Mouse (Mus musculus): ENCODE results near the gene Lrrc41. TPM values are rescaled to one million over a fixed set of nuclear protein-coding genes. Genes with fewer than 3 reads are reported as not detected.

Lrrc41 gene
- polyA plus RNA-seq, 1 experiment: 47.3 TPM

DNA sequence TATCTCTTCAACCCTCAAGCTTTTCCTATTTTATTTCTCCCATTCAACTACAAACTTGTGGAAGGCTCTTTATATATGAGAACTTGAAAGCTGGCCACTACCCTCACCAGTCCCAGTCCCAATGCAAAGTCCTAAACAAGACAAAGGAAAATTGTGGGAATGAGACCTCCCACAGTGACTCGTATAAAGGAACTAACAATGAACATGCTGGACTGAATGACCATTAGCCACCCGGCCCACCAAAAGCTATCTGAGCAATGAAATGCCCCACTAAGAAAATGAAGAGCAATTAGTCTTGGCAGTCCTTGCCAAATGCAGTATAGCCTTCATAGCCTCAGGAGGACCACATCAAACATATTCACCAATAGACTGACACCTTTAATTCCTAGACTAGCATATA lies 36.4 kb downstream of the Lrrc41 start:
- TF ChIP-seq CTCF (conservative IDR thresholded peaks at IDR 0.05; ENCODE audit: insufficient read depth, insufficient read length, low read depth, low read length): no peak
- no peak for TF ChIP-seq POLR2A (IDR thresholded peaks at IDR 0.05; ENCODE audit: low read depth, low read length)
- Histone ChIP-seq H3K36me3 (ENCODE audit: control insufficient read depth, insufficient read depth, low read length) (no peaks in the 10 kb centered on the region), H3K27ac (ENCODE audit: insufficient read depth, low read depth, low read length) (no peak overlapping the region), H3K4me1 (ENCODE audit: control insufficient read depth, insufficient read depth, low read length) (no peaks in the 10 kb centered on the region), H3K27me3 (replicated peaks; ENCODE audit: control insufficient read depth, insufficient read depth, low read length) (no peaks in the 10 kb centered on the region), H3K4me3 (ENCODE audit: insufficient read depth, low read depth, low read length) (no peak overlapping the region)
- DNase-seq: no peak
- WGBS: 85% methylated on average over 2 of the region's 2 CpGs

DNA sequence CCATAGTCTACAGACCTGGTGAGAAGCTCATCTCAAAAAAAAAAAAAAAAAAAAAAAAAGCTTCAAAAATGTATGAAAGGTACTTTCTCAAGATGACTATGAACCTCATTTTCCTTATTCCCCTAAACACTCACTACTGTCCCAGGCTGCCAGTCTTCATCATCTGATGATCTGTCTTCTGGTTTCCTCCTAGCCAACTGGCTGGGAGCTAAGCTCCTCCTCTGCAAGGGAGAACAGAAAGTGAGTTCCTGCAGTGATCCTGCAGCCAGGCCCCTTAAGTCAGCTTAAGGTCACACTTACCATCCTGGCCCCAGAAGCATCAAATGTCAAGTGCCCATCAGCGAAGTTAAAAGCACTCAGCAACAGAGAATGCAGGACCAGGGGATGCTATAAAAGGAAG lies 47.7 kb downstream of the Lrrc41 start:
- Histone ChIP-seq H3K36me3 (ENCODE audit: control insufficient read depth, insufficient read depth, low read length) (no peaks in the 10 kb centered on the region), H3K4me3 (ENCODE audit: insufficient read depth, low read depth, low read length) (no peak overlapping the region), H3K4me1 (ENCODE audit: control insufficient read depth, insufficient read depth, low read length) (no peaks in the 10 kb centered on the region), H3K27me3 (replicated peaks; ENCODE audit: control insufficient read depth, insufficient read depth, low read length) (no peaks in the 10 kb centered on the region), H3K27ac (ENCODE audit: insufficient read depth, low read depth, low read length) (no peak overlapping the region)
- no peak for TF ChIP-seq POLR2A (IDR thresholded peaks at IDR 0.05; ENCODE audit: low read depth, low read length)
- TF ChIP-seq CTCF (conservative IDR thresholded peaks at IDR 0.05; ENCODE audit: insufficient read depth, insufficient read length, low read depth, low read length): no peak
- no peak for DNase-seq
- WGBS: 5% methylated on average over 1 of the region's 1 CpGs

DNA sequence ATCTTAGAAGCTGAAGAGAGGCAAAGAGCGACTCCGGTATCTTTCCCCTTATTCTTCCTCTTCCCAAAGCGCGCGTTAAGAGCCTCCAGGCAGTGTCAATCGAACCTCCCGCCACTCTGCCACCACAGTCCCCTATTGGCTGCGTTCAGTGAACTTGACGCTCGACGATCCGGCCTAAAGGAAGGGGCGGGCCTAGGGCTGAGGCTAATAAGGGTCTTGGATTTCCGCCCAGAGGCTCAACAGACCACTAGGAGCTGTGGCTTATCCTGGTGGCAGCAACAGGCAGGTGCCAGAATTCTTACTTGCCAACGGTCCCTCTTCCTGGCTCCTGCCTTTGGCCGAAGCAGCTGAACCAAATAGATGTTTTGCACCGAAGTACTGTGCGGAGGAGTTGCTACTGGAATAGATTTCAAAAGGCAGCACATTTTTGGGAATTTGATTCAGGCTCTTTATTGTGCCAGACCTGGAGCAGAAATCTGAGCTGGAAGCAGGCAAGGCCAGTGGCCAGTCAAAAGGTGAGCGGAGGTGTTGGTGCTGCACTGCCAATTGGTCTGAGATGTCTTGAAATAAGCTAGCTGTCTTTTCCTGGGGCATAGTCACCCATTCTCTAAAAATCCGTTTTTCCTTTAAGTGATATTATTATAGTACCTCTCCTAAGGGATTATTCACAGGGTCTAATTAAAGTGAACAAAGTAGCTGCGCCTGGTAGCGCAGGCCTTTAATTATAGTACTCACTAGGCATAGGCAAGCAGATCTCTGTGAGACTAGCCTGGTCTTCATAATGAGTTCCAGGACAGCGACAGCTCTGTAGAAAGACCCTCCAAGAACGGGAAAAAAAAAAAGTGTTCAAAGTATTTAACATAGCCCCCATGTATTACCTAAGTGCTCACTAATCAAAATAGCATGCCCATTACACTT lies 48.8 kb downstream of the Lrrc41 start, which contains the start of the genes Rad54l and Pomgnt1:
TSS of gene Rad54l (minus strand) at position 89 of the 918 bp plus-strand sequence.
TSS of gene Pomgnt1 (plus strand) at position 239 of the 918 bp plus-strand sequence.
- Histone ChIP-seq H3K36me3 (ENCODE audit: control insufficient read depth, insufficient read depth, low read length) (no peaks in the 10 kb centered on the region), H3K27ac (ENCODE audit: insufficient read depth, low read depth, low read length) (0 out of 2 replicates have a peak within 1 kb of the TSS, but pooled peaks have one; percentile 6), H3K27me3 (replicated peaks; ENCODE audit: control insufficient read depth, insufficient read depth, low read length) (no peaks in the 10 kb centered on the region), H3K4me3 (ENCODE audit: insufficient read depth, low read depth, low read length) (peak within 1 kb of the TSS; percentile 74), H3K4me1 (ENCODE audit: control insufficient read depth, insufficient read depth, low read length) (no peaks in the 10 kb centered on the region)
- peak; percentile 86 for DNase-seq
- WGBS: 6% methylated on average over 24 of the region's 24 CpGs
- TF ChIP-seq POLR2A (IDR thresholded peaks at IDR 0.05; ENCODE audit: low read depth, low read length) (no peak), CTCF (conservative IDR thresholded peaks at IDR 0.05; ENCODE audit: insufficient read depth, insufficient read length, low read depth, low read length) (no peak)

DNA sequence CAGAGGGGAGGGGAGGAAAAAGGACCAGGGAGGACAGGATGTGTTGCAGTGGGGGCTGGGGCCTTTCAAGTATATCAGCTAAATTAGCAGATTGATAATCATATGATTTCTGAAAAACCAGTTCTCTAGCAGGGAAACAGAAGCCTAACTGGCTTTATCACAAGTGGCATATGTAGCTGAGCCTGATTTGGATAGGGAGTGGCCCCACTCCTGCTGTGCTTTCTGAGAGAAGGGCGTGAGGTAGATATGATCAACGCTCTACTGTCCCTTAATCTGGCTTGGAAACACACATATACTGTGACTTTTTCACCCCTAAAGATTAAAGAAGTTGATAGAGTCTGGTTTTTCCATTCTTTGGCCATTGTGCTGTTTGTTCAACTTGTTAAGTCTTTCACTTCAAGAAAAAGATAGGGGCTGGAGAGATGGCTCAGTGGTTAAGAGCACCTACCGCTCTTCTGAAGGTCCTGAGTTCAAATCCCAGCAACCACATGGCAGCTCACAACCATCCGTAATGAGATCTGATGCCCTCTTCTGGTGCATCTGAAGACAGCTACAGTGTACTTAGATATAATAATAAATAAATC lies 50.8 kb downstream of the Lrrc41 start:
- no peaks in the 10 kb centered on the region for H3K36me3 ChIP-seq (ENCODE audit: control insufficient read depth, insufficient read depth, low read length)
- no peak for TF ChIP-seq CTCF (conservative IDR thresholded peaks at IDR 0.05; ENCODE audit: insufficient read depth, insufficient read length, low read depth, low read length)
- no peak for TF ChIP-seq POLR2A (IDR thresholded peaks at IDR 0.05; ENCODE audit: low read depth, low read length)
- WGBS: 96% methylated on average over 4 of the region's 4 CpGs
- H3K27ac ChIP-seq (ENCODE audit: insufficient read depth, low read depth, low read length): no peak overlapping the region
- H3K4me1 ChIP-seq (ENCODE audit: control insufficient read depth, insufficient read depth, low read length): no peaks in the 10 kb centered on the region
- no peak overlapping the region for H3K4me3 ChIP-seq (ENCODE audit: insufficient read depth, low read depth, low read length)
- no peak for DNase-seq
- H3K27me3 ChIP-seq (replicated peaks; ENCODE audit: control insufficient read depth, insufficient read depth, low read length): no peaks in the 10 kb centered on the region

DNA sequence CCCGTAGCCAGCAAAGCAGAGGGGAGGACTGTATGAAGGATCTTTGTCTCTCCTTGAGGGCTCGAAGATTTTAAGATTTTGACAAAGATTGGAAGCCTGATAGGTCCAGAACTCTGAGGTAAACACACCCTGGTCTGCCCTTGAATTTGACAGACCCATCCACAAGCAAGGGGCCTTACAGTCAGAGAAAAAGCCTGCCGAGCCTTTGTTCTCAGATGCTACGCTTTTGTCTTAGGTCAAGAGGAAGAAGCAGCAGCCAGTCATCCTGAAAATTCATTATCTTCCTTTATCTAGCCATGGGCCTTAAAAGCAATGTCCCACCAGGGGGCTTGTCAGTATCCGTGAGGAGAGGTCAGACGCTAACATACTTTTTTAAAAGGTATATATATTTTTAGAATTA lies 52.9 kb downstream of the Lrrc41 start:
- 86% methylated on average over 6 of the region's 6 CpGs for WGBS
- no peaks in the 10 kb centered on the region for H3K36me3 ChIP-seq (ENCODE audit: control insufficient read depth, insufficient read depth, low read length)
- H3K4me3 ChIP-seq (ENCODE audit: insufficient read depth, low read depth, low read length): no peak overlapping the region
- H3K27ac ChIP-seq (ENCODE audit: insufficient read depth, low read depth, low read length): no peak overlapping the region
- no peak for DNase-seq
- TF ChIP-seq CTCF (conservative IDR thresholded peaks at IDR 0.05; ENCODE audit: insufficient read depth, insufficient read length, low read depth, low read length) (no peak), POLR2A (IDR thresholded peaks at IDR 0.05; ENCODE audit: low read depth, low read length) (no peak)
- no peaks in the 10 kb centered on the region for H3K4me1 ChIP-seq (ENCODE audit: control insufficient read depth, insufficient read depth, low read length)
- H3K27me3 ChIP-seq (replicated peaks; ENCODE audit: control insufficient read depth, insufficient read depth, low read length): no peaks in the 10 kb centered on the region

DNA sequence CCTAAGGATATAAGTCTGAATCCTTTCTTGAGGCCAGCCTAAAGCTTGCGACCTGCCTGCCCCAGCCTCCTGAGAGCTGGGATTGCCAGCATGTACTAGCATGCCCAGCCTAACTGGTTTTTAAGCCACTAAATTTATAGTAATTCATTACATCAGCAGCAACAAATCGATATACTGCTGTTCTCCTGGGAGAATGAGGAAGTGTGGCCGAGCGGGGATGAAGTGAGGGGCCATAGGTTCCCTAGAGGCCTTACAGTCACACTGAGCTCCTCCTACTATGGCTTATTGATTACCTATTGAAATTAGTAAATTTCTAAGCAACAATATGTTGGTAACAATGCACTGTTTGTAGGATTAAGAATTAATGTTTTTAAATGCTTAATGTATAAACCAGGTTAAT lies 58.1 kb downstream of the Lrrc41 start:
- 67% methylated on average over 4 of the region's 4 CpGs for WGBS
- DNase-seq: no peak
- TF ChIP-seq POLR2A (IDR thresholded peaks at IDR 0.05; ENCODE audit: low read depth, low read length) (no peak), CTCF (conservative IDR thresholded peaks at IDR 0.05; ENCODE audit: insufficient read depth, insufficient read length, low read depth, low read length) (no peak)

DNA sequence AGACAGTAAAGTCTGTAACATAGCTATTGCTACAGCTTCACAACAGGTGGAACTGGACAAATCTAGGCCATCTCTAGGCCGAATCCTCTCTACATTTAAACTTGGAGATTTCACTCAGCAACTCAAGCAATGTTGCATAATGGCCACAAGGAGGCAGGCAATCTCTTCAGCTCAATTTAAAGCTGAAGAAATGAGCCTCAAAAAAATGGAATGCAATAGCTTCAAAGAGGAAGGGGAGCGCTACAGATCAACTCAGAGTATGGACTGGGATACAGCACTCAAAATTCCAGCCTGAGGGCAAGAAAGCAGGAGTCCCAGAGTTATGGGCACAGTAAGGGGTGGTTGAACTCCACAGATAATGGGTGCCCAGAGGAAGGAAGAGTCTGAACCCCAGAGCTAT lies 59.9 kb downstream of the Lrrc41 start:
- no peaks in the 10 kb centered on the region for H3K36me3 ChIP-seq (ENCODE audit: control insufficient read depth, insufficient read depth, low read length)
- WGBS: 23% methylated on average over 2 of the region's 2 CpGs
- H3K4me3 ChIP-seq (ENCODE audit: insufficient read depth, low read depth, low read length): no peak overlapping the region
- TF ChIP-seq POLR2A (IDR thresholded peaks at IDR 0.05; ENCODE audit: low read depth, low read length) (no peak), CTCF (conservative IDR thresholded peaks at IDR 0.05; ENCODE audit: insufficient read depth, insufficient read length, low read depth, low read length) (0 out of 2 replicates have a peak, but pooled peaks have one; percentile 25)
- DNase-seq: peak; percentile 30
- no peak overlapping the region for H3K27ac ChIP-seq (ENCODE audit: insufficient read depth, low read depth, low read length)
- no peaks in the 10 kb centered on the region for H3K4me1 ChIP-seq (ENCODE audit: control insufficient read depth, insufficient read depth, low read length)
- H3K27me3 ChIP-seq (replicated peaks; ENCODE audit: control insufficient read depth, insufficient read depth, low read length): no peaks in the 10 kb centered on the region

More for the DNA sequence above, 58.1 kb downstream of the Lrrc41 start:
- no peaks in the 10 kb centered on the region for H3K4me1 ChIP-seq (ENCODE audit: control insufficient read depth, insufficient read depth, low read length)
- H3K4me3 ChIP-seq (ENCODE audit: insufficient read depth, low read depth, low read length): no peak overlapping the region
- no peaks in the 10 kb centered on the region for H3K27me3 ChIP-seq (replicated peaks; ENCODE audit: control insufficient read depth, insufficient read depth, low read length)
- no peaks in the 10 kb centered on the region for H3K36me3 ChIP-seq (ENCODE audit: control insufficient read depth, insufficient read depth, low read length)
- H3K27ac ChIP-seq (ENCODE audit: insufficient read depth, low read depth, low read length): no peak overlapping the region
